Mouse (Mus musculus) hindbrain, postnatal 0 days (tissue): ENCODE measurements around the gene Ddx43. TPM values are rescaled to one million over a fixed set of nuclear protein-coding genes. Genes with fewer than 3 reads are reported as not detected.
A peak's percentile ranks its signal among the peaks of the same experiment; 100 is the strongest.

Source experiments
- ATAC-seq: fragments of 200-750 bp; cut with Nextera tagmentation; 2 replicates; pipeline ENCODE4 v1.8.0; 2017; ENCODE audit warnings: mild to moderate bottlenecking, moderate TSS enrichment, moderate library complexity
- DNase-seq: peaks from one replicate; pipeline ENCODE4 v3.0.0-alpha.2; 2015; ENCODE audit warnings: low spot score
- H3K27ac ChIP-seq: fragments of 300-500 bp; sonication (generic); 2 replicates; pipeline ENCODE4 v1.5.1; 2014; ENCODE audit warnings: mild to moderate bottlenecking
- H3K27me3 ChIP-seq: fragments of 300-500 bp; sonication (generic); 2 replicates; pipeline ENCODE4 v1.6.1; 2014; ENCODE audit warnings: low read length, mixed read lengths; ENCODE audit not compliant: insufficient read depth
- H3K36me3 ChIP-seq: fragments of 300-500 bp; sonication (generic); 2 replicates; pipeline ENCODE4 v1.6.1; 2014; ENCODE audit warnings: low read length, mixed read lengths; ENCODE audit not compliant: insufficient read depth
- H3K4me1 ChIP-seq: fragments of 300-500 bp; sonication (generic); 2 replicates; pipeline ENCODE4 v1.6.1; 2014; ENCODE audit warnings: antibody characterized with exemption, low read length, mixed read lengths; ENCODE audit not compliant: insufficient read depth
- H3K4me2 ChIP-seq: fragments of 300-500 bp; sonication (generic); 2 replicates; pipeline ENCODE4 v1.6.1; 2014; ENCODE audit warnings: low read depth, mild to moderate bottlenecking, low read length, moderate library complexity, mixed read lengths
- H3K4me3 ChIP-seq: fragments of 300-500 bp; sonication (generic); 2 replicates; pipeline ENCODE4 v1.5.1; 2014; ENCODE audit warnings: low read length
- H3K9ac ChIP-seq: fragments of 300-500 bp; sonication (generic); replicated peaks from 2 replicates; pipeline ENCODE4 v1.6.1; 2014; ENCODE audit warnings: mild to moderate bottlenecking, low read length, moderate library complexity, mixed read lengths
- H3K9me3 ChIP-seq: fragments of 300-500 bp; sonication (generic); 2 replicates; pipeline ENCODE4 v1.6.1; 2016; ENCODE audit warnings: low read length, mixed read lengths
- CTCF ChIP-seq: IDR thresholded peaks from 2 replicates; pipeline ENCODE4 v1.5.1; 2016; ENCODE audit warnings: antibody characterized with exemption, control low read depth, low read depth
- WGBS: fragments of 180-500 bp; shearing (Covaris S2); extraction: QIAGEN DNeasy Blood & Tissue Kit; methylation state at CpG from one replicate; pipeline ENCODE4 v1.1.7; 2014; 5-methylcytosine and 5-hydroxymethylcytosine counted together
- polyA plus RNA-seq: library from polyadenylated mRNA; unstranded; fragments of >200 nt; fragmentation: Nextera tagmentation; extraction: Ambion mirVana; gene quantifications from 2 replicates; pipeline ENCODE4 v1.2.1, GENCODE M21; 2015
- total RNA-seq: library from RNA; depleted of rRNA; stranded (reverse); fragments of >200 nt; gene quantifications from 2 replicates; pipeline ENCODE4 v1.2.3, GENCODE M21; 2014

Gene Ddx43
- total and polyA plus RNA-seq, 2 experiments from 2014 or later: 0.38 TPM; not detected in 1

GRCm38 (mm10) chr9:78385893-78386292, 9.7 kb upstream of the Ddx43 start:
- H3K9me3 ChIP-seq: no peaks in the 10 kb centered on the region
- 52% methylated on average over 3 of the region's 3 CpGs for WGBS
- H3K4me3 ChIP-seq: no peak overlapping the region
- H3K27ac ChIP-seq: no peak overlapping the region
- H3K4me1 ChIP-seq: no peaks in the 10 kb centered on the region
- no peak overlapping the region for H3K4me2 ChIP-seq
- peak; percentile 26 for DNase-seq
- TF ChIP-seq CTCF: peak; percentile 62
- no peak for ATAC-seq
- H3K9ac ChIP-seq: no peak overlapping the region
- no peaks in the 10 kb centered on the region for H3K36me3 ChIP-seq
- H3K27me3 ChIP-seq: no peaks in the 10 kb centered on the region

DNA sequence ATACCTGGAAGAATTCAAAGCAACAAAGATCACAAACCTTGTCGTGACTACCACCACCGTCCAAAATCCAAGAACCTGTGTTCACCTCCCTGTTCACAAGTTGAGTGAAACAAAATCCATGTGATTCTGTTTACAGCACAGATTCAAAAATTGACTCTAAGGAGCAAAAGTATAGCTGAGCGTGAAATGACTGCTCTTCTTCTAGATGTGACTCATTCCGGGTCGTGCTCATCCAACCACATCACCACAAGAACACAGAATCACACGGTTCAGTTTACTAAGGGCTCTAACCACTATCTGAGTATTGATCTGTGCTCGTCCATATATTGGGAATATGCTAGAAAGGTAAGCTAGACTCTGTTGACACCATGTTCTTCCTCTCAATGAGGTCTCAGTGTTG, 8.6 kb upstream of the Ddx43 start:
- no peaks in the 10 kb centered on the region for H3K27me3 ChIP-seq
- H3K27ac ChIP-seq: no peak overlapping the region
- no peaks in the 10 kb centered on the region for H3K36me3 ChIP-seq
- no peaks in the 10 kb centered on the region for H3K4me1 ChIP-seq
- no peak overlapping the region for H3K4me3 ChIP-seq
- DNase-seq (no peak), ATAC-seq (no peak)
- WGBS: 83% methylated on average over 7 of the region's 7 CpGs
- no peak overlapping the region for H3K4me2 ChIP-seq
- no peak overlapping the region for H3K9ac ChIP-seq
- no peaks in the 10 kb centered on the region for H3K9me3 ChIP-seq
- TF ChIP-seq CTCF: no peak

GRCm38 (mm10) chr9:78389981-78390380, 5.6 kb upstream of the Ddx43 start:
- no peak for ATAC-seq
- 50% methylated on average over 5 of the region's 5 CpGs for WGBS

DNA sequence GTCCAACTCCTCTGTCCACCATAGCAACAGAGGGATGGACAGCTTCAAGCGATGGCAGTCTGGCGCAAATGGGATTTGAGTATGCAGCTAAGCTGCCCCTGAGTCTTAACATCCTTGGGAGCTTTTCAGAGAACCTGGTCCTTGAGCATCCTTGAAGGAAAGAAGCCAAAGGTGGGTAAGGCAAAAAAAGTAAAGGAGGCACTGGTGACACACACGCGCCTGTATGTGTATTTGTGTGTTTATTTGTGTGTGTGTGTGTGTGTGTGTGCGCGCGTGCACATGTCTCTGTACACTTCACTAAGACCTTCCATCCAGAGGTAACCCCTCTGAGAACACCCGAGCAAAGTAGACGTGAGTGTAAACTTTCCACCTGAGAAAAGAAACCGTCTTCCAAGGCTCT, 1.8 kb upstream of the Ddx43 start:
- Histone ChIP-seq H3K4me2 (no peak overlapping the region), H3K27ac (no peak overlapping the region), H3K9me3 (no peaks in the 10 kb centered on the region), H3K36me3 (no peaks in the 10 kb centered on the region), H3K4me3 (no peak overlapping the region), H3K27me3 (peaks cover 33% of the 10 kb centered on the region), H3K9ac (no peak overlapping the region), H3K4me1 (no peaks in the 10 kb centered on the region)
- WGBS: 94% methylated on average over 10 of the region's 10 CpGs
- no peak for TF ChIP-seq CTCF
- DNase-seq (no peak), ATAC-seq (no peak)

More at GRCm38 (mm10) chr9:78389981-78390380, 5.6 kb upstream of the Ddx43 start:
- no peak for DNase-seq
- no peaks in the 10 kb centered on the region for H3K36me3 ChIP-seq
- no peak overlapping the region for H3K27ac ChIP-seq
- peaks cover 16% of the 10 kb centered on the region for H3K27me3 ChIP-seq
- no peak overlapping the region for H3K4me3 ChIP-seq
- H3K9me3 ChIP-seq: no peaks in the 10 kb centered on the region
- H3K4me1 ChIP-seq: no peaks in the 10 kb centered on the region
- H3K9ac ChIP-seq: no peak overlapping the region
- no peak for TF ChIP-seq CTCF
- H3K4me2 ChIP-seq: no peak overlapping the region

- no peak for TF ChIP-seq CTCF
- H3K27ac ChIP-seq: no peak overlapping the region
- WGBS: 73% methylated on average over 7 of the region's 7 CpGs
These were observed 975 bp upstream of the Ddx43 start for GRCm38 (mm10) chr9:78394602-78395001.

DNA sequence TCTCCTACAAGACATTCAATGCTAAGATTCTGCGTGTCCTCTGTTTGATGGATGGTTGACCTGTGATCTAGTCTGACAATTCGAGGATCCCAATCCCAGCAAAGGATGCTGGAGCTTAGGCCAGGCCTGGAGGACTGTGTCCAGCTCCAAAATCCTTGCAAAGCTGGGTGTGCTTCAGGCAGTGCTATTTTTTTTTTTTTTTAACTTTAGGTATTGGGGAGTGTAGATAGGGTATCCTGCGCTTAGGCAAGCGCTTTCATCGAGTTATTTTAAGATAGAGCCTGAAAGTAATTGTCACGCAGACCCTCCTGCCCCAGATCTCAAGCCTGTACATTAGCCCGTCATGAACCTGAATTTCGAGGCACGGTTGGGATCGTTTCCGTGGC, 340 bp upstream of the Ddx43 start:
- no peak overlapping the region for H3K27ac ChIP-seq
- peak overlapping the region; percentile 46 for H3K4me3 ChIP-seq
- DNase-seq: no peak
- 0 out of 2 replicates have a peak, but pooled peaks have one; percentile 18 for ATAC-seq
- H3K4me1 ChIP-seq: no peaks in the 10 kb centered on the region
- WGBS: 32% methylated on average over 11 of the region's 11 CpGs
- H3K27me3 ChIP-seq: peaks cover 33% of the 10 kb centered on the region
- H3K4me2 ChIP-seq: peak overlapping the region; percentile 47
- H3K36me3 ChIP-seq: no peaks in the 10 kb centered on the region
- H3K9ac ChIP-seq: 0 out of 2 replicates have a peak overlapping the region, but pooled peaks have one; percentile 40
- TF ChIP-seq CTCF: no peak
- H3K9me3 ChIP-seq: no peaks in the 10 kb centered on the region

More at GRCm38 (mm10) chr9:78394602-78395001, 975 bp upstream of the Ddx43 start:
- H3K4me2 ChIP-seq: no peak overlapping the region
- H3K9me3 ChIP-seq: no peaks in the 10 kb centered on the region
- H3K36me3 ChIP-seq: no peaks in the 10 kb centered on the region
- no peaks in the 10 kb centered on the region for H3K4me1 ChIP-seq
- ATAC-seq (no peak), DNase-seq (no peak)
- H3K4me3 ChIP-seq: no peak overlapping the region
- H3K27me3 ChIP-seq: peaks cover 33% of the 10 kb centered on the region
- H3K9ac ChIP-seq: no peak overlapping the region

DNA sequence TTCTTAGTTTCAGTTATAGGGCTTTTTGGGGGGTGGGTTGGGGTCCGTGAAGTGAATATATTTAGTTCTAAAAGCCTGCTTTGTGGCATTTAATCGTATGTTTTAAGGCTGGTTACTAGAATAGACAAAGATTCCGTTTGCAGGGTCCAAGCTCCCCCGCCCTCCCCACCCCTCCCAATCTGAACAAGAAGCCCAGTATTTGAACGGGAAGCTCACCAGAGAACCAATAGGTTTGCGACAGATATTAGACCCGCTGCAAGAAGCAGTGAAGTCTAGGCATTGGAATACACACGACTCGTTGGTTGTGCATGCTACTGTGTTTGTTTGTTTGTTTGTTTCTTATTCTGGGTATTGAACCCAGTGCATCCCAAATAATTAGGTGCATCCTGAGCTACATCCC, 940 bp downstream of the Ddx43 start:
- no peaks in the 10 kb centered on the region for H3K9me3 ChIP-seq
- no peak for TF ChIP-seq CTCF
- peak overlapping the region; percentile 46; the same call in 1 of the 2 replicates for H3K4me3 ChIP-seq

More for the DNA sequence above, 940 bp downstream of the Ddx43 start:
- peak overlapping the region; percentile 47; the same call in 1 of the 2 replicates for H3K4me2 ChIP-seq
- no peaks in the 10 kb centered on the region for H3K4me1 ChIP-seq
- H3K36me3 ChIP-seq: no peaks in the 10 kb centered on the region
- H3K9ac ChIP-seq: no peak overlapping the region
- ATAC-seq (no peak), DNase-seq (no peak)
- peaks cover 33% of the 10 kb centered on the region for H3K27me3 ChIP-seq
- no peak overlapping the region for H3K27ac ChIP-seq
- WGBS: 64% methylated on average over 9 of the region's 9 CpGs
